Mouse (Mus musculus) ES-E14 (cell line): ENCODE data around the gene Zcchc24. TPM values are rescaled to one million over a fixed set of nuclear protein-coding genes. Genes with fewer than 3 reads are reported as not detected.

Source experiments
- DNase-seq: peaks from one replicate; pipeline ENCODE4 v3.0.0-alpha.2; 2013; ENCODE audit warnings: low read depth, low spot score
- H3K27ac ChIP-seq: 2 replicates; pipeline ENCODE4 v1.5.1; 2012; ENCODE audit warnings: low read depth, mild to moderate bottlenecking, low read length, moderate library complexity, mixed read lengths; ENCODE audit not compliant: poor library complexity, insufficient read depth, severe bottlenecking
- H3K36me3 ChIP-seq: 2 replicates; pipeline ENCODE4 v1.6.1; 2012; ENCODE audit warnings: mild to moderate bottlenecking, low read length, moderate library complexity, mixed read lengths; ENCODE audit not compliant: control insufficient read depth, poor library complexity, insufficient read depth, severe bottlenecking
- H3K4me1 ChIP-seq, 2 experiments: fragments of 150-350 bp in 1 of 2; sonication (generic) in 1 of 2; 2 replicates each; pipeline ENCODE4 v1.6.1; 2012; ENCODE audit warnings: low read length in 2 of 2, mild to moderate bottlenecking in 1 of 2, mixed read lengths in 1 of 2; ENCODE audit not compliant: control insufficient read depth in 2 of 2, insufficient read depth in 2 of 2, poor library complexity in 1 of 2
- H3K4me3 ChIP-seq, 2 experiments: fragments of 150-350 bp in 1 of 2; sonication (generic) in 1 of 2; 2 replicates each; pipeline ENCODE4 v1.5.1; 2012; ENCODE audit warnings: low read length in 2 of 2, low read depth in 1 of 2, mild to moderate bottlenecking in 1 of 2, mixed read lengths in 1 of 2; ENCODE audit not compliant: insufficient read depth in 1 of 2, poor library complexity in 1 of 2, severe bottlenecking in 1 of 2
- H3K9ac ChIP-seq: 2 replicates; pipeline ENCODE4 v1.6.1; 2012; ENCODE audit warnings: low read depth, mild to moderate bottlenecking, low read length, mixed read lengths; ENCODE audit not compliant: poor library complexity, insufficient read depth, severe bottlenecking
- H3K9me3 ChIP-seq: fragments of 150-350 bp; sonication (generic); 2 replicates; pipeline ENCODE4 v1.6.1; 2012; ENCODE audit warnings: low read depth, mild to moderate bottlenecking, low read length; ENCODE audit not compliant: control insufficient read depth, insufficient read depth
- CHD2 ChIP-seq: IDR thresholded peaks from 2 replicates; pipeline ENCODE4 v1.6.1; 2014; ENCODE audit warnings: mild to moderate bottlenecking, low read depth, low read length, inconsistent platforms
- HCFC1 ChIP-seq: IDR thresholded peaks from 2 replicates; pipeline ENCODE4 v1.6.1; 2012; ENCODE audit warnings: low read length, inconsistent platforms, borderline replicate concordance; ENCODE audit not compliant: insufficient read depth
- MAFK ChIP-seq: IDR thresholded peaks from 2 replicates; pipeline ENCODE4 v1.6.1; 2014; ENCODE audit warnings: mild to moderate bottlenecking, low read depth, low read length, inconsistent platforms; ENCODE audit not compliant: insufficient read depth
- ZC3H11A ChIP-seq: IDR thresholded peaks from 2 replicates; pipeline ENCODE4 v1.6.1; 2012; ENCODE audit warnings: low read depth, mild to moderate bottlenecking, inconsistent platforms, low read length, borderline replicate concordance
- ZNF384 ChIP-seq: IDR thresholded peaks from 2 replicates; pipeline ENCODE4 v1.6.1; 2012; ENCODE audit warnings: low read depth, low read length, inconsistent platforms
- in situ Hi-C, 2 experiments: fragments of 600-800 bp; cut with MboI; formaldehyde crosslinking; loops; one replicate each; pipeline ENCODE4 v1.15.1; 2025; ENCODE audit warnings: low sequenced_read_pairs in 2 of 2, inconsistent platforms in 1 of 2; ENCODE audit not compliant: unreplicated experiment in 2 of 2
- total RNA-seq: library from RNA; depleted of rRNA; stranded (reverse); fragments of 300-350 nt; gene quantifications from 2 replicates; pipeline ENCODE4 v1.2.3, GENCODE M21; 2012

Gene Zcchc24
- total RNA-seq, 1 experiment: 4.1 TPM

GRCm38 (mm10) chr14:25790768-25791302 lies 22.0 kb upstream of the Zcchc24 start:
- Histone ChIP-seq H3K36me3 (no peaks in the 10 kb centered on the region), H3K4me1 (no peaks in the 10 kb centered on the region; a peak in 1 of 4 replicates), H3K9ac (no peak overlapping the region), H3K27ac (no peak overlapping the region), H3K9me3 (no peaks in the 10 kb centered on the region), H3K4me3 (no peak overlapping the region)
- DNase-seq: no peak
- in situ Hi-C loops: no loop called here
- TF ChIP-seq ZC3H11A (no peak), HCFC1 (no peak), MAFK (no peak), CHD2 (no peak), ZNF384 (no peak)

GRCm38 (mm10) chr14:25789946-25790345 lies 21.1 kb upstream of the Zcchc24 start:
- in situ Hi-C loops: no loop called here
- H3K9me3 ChIP-seq: no peaks in the 10 kb centered on the region

GRCm38 (mm10) chr14:25789207-25789606 lies 20.4 kb upstream of the Zcchc24 start:
- H3K36me3 ChIP-seq: no peaks in the 10 kb centered on the region
- TF ChIP-seq ZC3H11A (no peak), HCFC1 (no peak), MAFK (no peak), CHD2 (no peak), ZNF384 (no peak)
- no peak overlapping the region for H3K9ac ChIP-seq
- no peak for DNase-seq
- no peaks in the 10 kb centered on the region for H3K9me3 ChIP-seq
- in situ Hi-C loops: no loop called here
- no peaks in the 10 kb centered on the region for H3K4me1 ChIP-seq
- no peak overlapping the region for H3K4me3 ChIP-seq
- no peak overlapping the region for H3K27ac ChIP-seq

More at GRCm38 (mm10) chr14:25789946-25790345, 21.1 kb upstream of the Zcchc24 start:
- no peak overlapping the region for H3K9ac ChIP-seq
- no peak overlapping the region for H3K4me3 ChIP-seq
- TF ChIP-seq ZC3H11A (no peak), HCFC1 (no peak), ZNF384 (no peak), CHD2 (no peak), MAFK (no peak)
- DNase-seq: no peak
- no peaks in the 10 kb centered on the region for H3K36me3 ChIP-seq
- H3K4me1 ChIP-seq: no peaks in the 10 kb centered on the region
- H3K27ac ChIP-seq: no peak overlapping the region

GRCm38 (mm10) chr14:25788201-25788600 lies 19.4 kb upstream of the Zcchc24 start:
- in situ Hi-C loops: no loop called here
- no peaks in the 10 kb centered on the region for H3K4me1 ChIP-seq
- no peak overlapping the region for H3K27ac ChIP-seq
- no peaks in the 10 kb centered on the region for H3K9me3 ChIP-seq
- no peak overlapping the region for H3K9ac ChIP-seq
- TF ChIP-seq CHD2 (no peak), ZNF384 (no peak), HCFC1 (no peak)
- DNase-seq: no peak
- H3K4me3 ChIP-seq: no peak overlapping the region
- H3K36me3 ChIP-seq: no peaks in the 10 kb centered on the region

- in situ Hi-C loops: no loop called here
- Histone ChIP-seq H3K9ac (no peak overlapping the region), H3K4me1 (no peaks in the 10 kb centered on the region), H3K9me3 (no peaks in the 10 kb centered on the region), H3K27ac (no peak overlapping the region), H3K36me3 (no peaks in the 10 kb centered on the region), H3K4me3 (no peak overlapping the region)
- TF ChIP-seq ZC3H11A (no peak), HCFC1 (no peak), MAFK (no peak), ZNF384 (no peak), CHD2 (no peak)
- DNase-seq: no peak
Measured at GRCm38 (mm10) chr14:25787387-25787910, 18.6 kb upstream of the Zcchc24 start.
